Mouse (Mus musculus): ENCODE measurements around the gene Atp6v0d1.
"Not testable (repeated sequence)": the region's sequence is repeated elsewhere in the genome, so short reads cannot be mapped to it uniquely, and the experiment has no call there.

Gene Atp6v0d1

GRCm38 (mm10) chr8:105574741-105575140 lies 8.9 kb upstream of the Atp6v0d1 start:
- DNase-seq (ENCODE audit: low read depth, low spot score), result peak; percentile 63

- DNase-seq (ENCODE audit: low read depth, low spot score), result no peak
Observed at GRCm38 (mm10) chr8:105573427-105573826, 7.6 kb upstream of the Atp6v0d1 start.

- DNase-seq (ENCODE audit: low read depth, low spot score), result no peak
Observed at GRCm38 (mm10) chr8:105571810-105572209, 6.0 kb upstream of the Atp6v0d1 start.

GRCm38 (mm10) chr8:105566703-105567595 lies 1.1 kb upstream of the Atp6v0d1 start:
- DNase-seq (ENCODE audit: low read depth, low spot score), result peak; percentile 47

GRCm38 (mm10) chr8:105565401-105565881 lies 406 bp downstream of the Atp6v0d1 start:
- DNase-seq (ENCODE audit: low read depth, low spot score), result no peak

- DNase-seq (ENCODE audit: low read depth, low spot score), result not testable (repeated sequence)
Observed at GRCm38 (mm10) chr8:105564573-105565229, 1.1 kb downstream of the Atp6v0d1 start.

- no peak for DNase-seq (ENCODE audit: low read depth, low spot score)
Observed at GRCm38 (mm10) chr8:105563871-105564270, 2.0 kb downstream of the Atp6v0d1 start.

- no peak for DNase-seq (ENCODE audit: low read depth, low spot score)
Observed at GRCm38 (mm10) chr8:105562863-105563262, 3.0 kb downstream of the Atp6v0d1 start.

- peak; percentile 72 for DNase-seq (ENCODE audit: low read depth, low spot score)
Observed at GRCm38 (mm10) chr8:105555230-105555629, 10.6 kb downstream of the Atp6v0d1 start.

GRCm38 (mm10) chr8:105554087-105554486 lies 11.8 kb downstream of the Atp6v0d1 start:
- peak; percentile 75 for DNase-seq (ENCODE audit: low read depth, low spot score)

GRCm38 (mm10) chr8:105552824-105553223 lies 13.0 kb downstream of the Atp6v0d1 start:
- DNase-seq (ENCODE audit: low read depth, low spot score), result no peak

GRCm38 (mm10) chr8:105552032-105552431 lies 13.8 kb downstream of the Atp6v0d1 start:
- DNase-seq (ENCODE audit: low read depth, low spot score), result no peak

- DNase-seq (ENCODE audit: low read depth, low spot score), result no peak
Observed at GRCm38 (mm10) chr8:105550083-105550482, 15.8 kb downstream of the Atp6v0d1 start.

GRCm38 (mm10) chr8:105549506-105549905 lies 16.3 kb downstream of the Atp6v0d1 start:
- no peak for DNase-seq (ENCODE audit: low read depth, low spot score)

GRCm38 (mm10) chr8:105546384-105547350 lies 19.2 kb downstream of the Atp6v0d1 start:
- no peak for DNase-seq (ENCODE audit: low read depth, low spot score)

- DNase-seq (ENCODE audit: low read depth, low spot score), result no peak
Observed at GRCm38 (mm10) chr8:105545249-105545648, 20.6 kb downstream of the Atp6v0d1 start.

GRCm38 (mm10) chr8:105544544-105545205 lies 21.2 kb downstream of the Atp6v0d1 start:
- peak; percentile 18 for DNase-seq (ENCODE audit: low read depth, low spot score)

GRCm38 (mm10) chr8:105543703-105544102 lies 22.1 kb downstream of the Atp6v0d1 start:
- DNase-seq (ENCODE audit: low read depth, low spot score), result no peak

GRCm38 (mm10) chr8:105542808-105543207 lies 23.0 kb downstream of the Atp6v0d1 start:
- DNase-seq (ENCODE audit: low read depth, low spot score), result no peak

GRCm38 (mm10) chr8:105542032-105542656 lies 23.7 kb downstream of the Atp6v0d1 start:
- DNase-seq (ENCODE audit: low read depth, low spot score), result no peak
